Mouse (Mus musculus) liver, postnatal 0 days (tissue): ENCODE results near the gene Kcnn1.

ENCODE experiments used
- CTCF ChIP-seq: sonication (generic); IDR thresholded peaks from 2 replicates; pipeline ENCODE4 v1.5.1; 2016; ENCODE audit warnings: antibody characterized with exemption, low read depth
- EP300 ChIP-seq: IDR thresholded peaks from 2 replicates; pipeline ENCODE4 v1.6.1; 2016; ENCODE audit warnings: antibody characterized with exemption, low read depth, mild to moderate bottlenecking

DNA sequence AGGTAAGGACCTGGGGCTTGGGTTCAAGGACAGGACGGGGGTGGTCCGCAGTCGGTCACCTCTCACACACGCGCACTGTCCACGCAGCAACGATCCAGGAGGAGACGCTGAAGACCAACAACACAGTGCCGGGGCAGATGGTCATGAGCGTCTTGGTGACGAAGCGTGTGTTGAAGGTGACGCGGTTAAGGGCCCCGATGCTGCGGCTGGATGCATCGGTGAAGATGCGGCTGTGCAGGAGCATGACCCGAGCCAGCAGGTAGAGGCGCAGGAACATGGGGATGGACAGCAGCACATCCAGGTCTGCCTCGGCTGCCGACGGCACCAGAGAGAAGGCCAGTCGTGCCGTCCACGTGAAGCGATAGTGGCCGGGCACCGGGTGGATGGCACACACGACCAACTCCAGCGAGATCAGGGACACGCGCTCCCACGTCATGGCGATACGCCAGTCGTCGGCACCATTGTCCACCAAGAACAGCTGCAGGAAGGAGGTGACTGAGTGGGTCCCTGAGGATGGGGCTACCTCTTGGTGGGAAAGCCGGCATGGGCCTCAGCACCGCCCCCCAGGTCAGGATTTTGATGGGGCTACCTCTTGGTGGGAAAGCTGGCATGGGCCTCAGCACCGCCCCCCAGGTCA, 10.3 kb downstream of the Kcnn1 start:
- TF ChIP-seq CTCF = no peak
- no peak for TF ChIP-seq EP300
